Mouse (Mus musculus) monocyte, adult 5-6 weeks (primary cell): Measurements from ENCODE around the gene Morn3. TPM values are rescaled to one million over a fixed set of nuclear protein-coding genes. Genes with fewer than 3 reads are reported as not detected.

Source experiments
- ATAC-seq: fragments of 153-309, 156-312 bp; replicated peaks from 2 replicates; pipeline ENCODE4 v1.8.0; 2017; ENCODE audit warnings: mild to moderate bottlenecking; ENCODE audit not compliant: low TSS enrichment, insufficient number of reproducible peaks, severe bottlenecking, poor library complexity, low FRiP score
- total RNA-seq: library from RNA; stranded (forward); fragments of 200-1000, 200-491, 200-594 nt; gene quantifications from 3 replicates; pipeline ENCODE4 v1.2.3, GENCODE M21; 2017

The Morn3 gene
- not detected in 3 replicates for total RNA-seq

GRCm38 (mm10) chr5:123046916-123047315 is at the start of gene Morn3:
Morn3 (minus strand) TSS chr5:123047016.
- ATAC-seq = no peak

GRCm38 (mm10) chr5:123096299-123096698 is 49.5 kb upstream of the Morn3 start:
- no peak for ATAC-seq

- no peak for ATAC-seq
These were observed 47.6 kb upstream of the Morn3 start for GRCm38 (mm10) chr5:123094238-123094991.

- ATAC-seq = no peak
These were observed 46.3 kb upstream of the Morn3 start for GRCm38 (mm10) chr5:123093077-123093633.

GRCm38 (mm10) chr5:123090560-123091306 is 43.9 kb upstream of the Morn3 start:
- no peak for ATAC-seq

GRCm38 (mm10) chr5:123088784-123089183 is 42.0 kb upstream of the Morn3 start:
- ATAC-seq = no peak

GRCm38 (mm10) chr5:123086501-123086900 is 39.7 kb upstream of the Morn3 start:
- ATAC-seq = no peak

- ATAC-seq = no peak
These were observed 36.7 kb upstream of the Morn3 start for GRCm38 (mm10) chr5:123083340-123084050.

GRCm38 (mm10) chr5:123080510-123080909 is 33.7 kb upstream of the Morn3 start:
- ATAC-seq = no peak

- peak; percentile 42 for ATAC-seq
These were observed 33.2 kb upstream of the Morn3 start for GRCm38 (mm10) chr5:123080041-123080440.

- 0 out of 2 replicates have a peak, but pooled peaks have one; percentile 1 for ATAC-seq
These were observed 32.8 kb upstream of the Morn3 start for GRCm38 (mm10) chr5:123079568-123079967.

- ATAC-seq = no peak
These were observed 29.8 kb upstream of the Morn3 start for GRCm38 (mm10) chr5:123076419-123077281.

GRCm38 (mm10) chr5:123075576-123076418 is 29.0 kb upstream of the Morn3 start:
- ATAC-seq = peak; percentile 67

GRCm38 (mm10) chr5:123068714-123069113 is 21.9 kb upstream of the Morn3 start:
- no peak for ATAC-seq

GRCm38 (mm10) chr5:123068115-123068514 is 21.3 kb upstream of the Morn3 start, which contains the start of gene Tmem120b:
Tmem120b (plus strand) TSS chr5:123068415.
- ATAC-seq = no peak

GRCm38 (mm10) chr5:123067395-123067995 is 20.7 kb upstream of the Morn3 start:
- ATAC-seq = no peak

GRCm38 (mm10) chr5:123064207-123064606 is 17.4 kb upstream of the Morn3 start:
- ATAC-seq = peak; percentile 33; the same call in 1 of the 2 replicates
